Mouse (Mus musculus) intestine, embryonic 15.5 days (tissue): Measurements from ENCODE around the gene Map3k7cl. TPM values are rescaled to one million over a fixed set of nuclear protein-coding genes. Genes with fewer than 3 reads are reported as not detected.

ENCODE experiments used
- polyA plus RNA-seq: library from polyadenylated mRNA; unstranded; fragments of >200 nt; fragmentation: Nextera tagmentation; extraction: Ambion mirVana; gene quantifications from 2 replicates; pipeline ENCODE4 v1.2.1, GENCODE M21; 2015

Gene Map3k7cl
- polyA plus RNA-seq, 1 experiment from 2014 or later = 0.53 TPM

Other genes with a start within 250 kb of the Map3k7cl start
- 20.0 and 22.5 TPM in 2 replicates for gene N6amt1, start 199.1 kb upstream of the Map3k7cl start, polyA plus RNA-seq
- 22.9 and 26.8 TPM in 2 replicates for gene Ltn1, start 120.7 kb upstream of the Map3k7cl start, polyA plus RNA-seq
- 14.2 and 15.3 TPM in 2 replicates for gene Rwdd2b, start 112.8 kb upstream of the Map3k7cl start, polyA plus RNA-seq
- gene Usp16, start 98.6 kb upstream of the Map3k7cl start, polyA plus RNA-seq = 35.6 and 41.0 TPM in 2 replicates
- 422 and 457 TPM in 2 replicates for gene Cct8, start 57.5 kb upstream of the Map3k7cl start, polyA plus RNA-seq
- 17.4 and 19.7 TPM in 2 replicates for gene Bach1, start 145.6 kb downstream of the Map3k7cl start, polyA plus RNA-seq